Mouse (Mus musculus): ENCODE measurements around the gene Hpn.

The Hpn gene

GRCm38 (mm10) chr7:31115182-31115581, at the start of gene Hpn:
Hpn (minus strand) TSS chr7:31115290.
- no peak for DNase-seq (ENCODE audit: extremely low spot score, low read depth, low spot score)

GRCm38 (mm10) chr7:31164748-31165147, 49.7 kb upstream of the Hpn start:
- no peak for DNase-seq (ENCODE audit: extremely low spot score, low read depth, low spot score)

- no peak for DNase-seq (ENCODE audit: extremely low spot score, low read depth, low spot score)
These were observed 48.8 kb upstream of the Hpn start for GRCm38 (mm10) chr7:31163666-31164577.

GRCm38 (mm10) chr7:31162324-31162723, 47.2 kb upstream of the Hpn start:
- DNase-seq (ENCODE audit: extremely low spot score, low read depth, low spot score): no peak

DNA sequence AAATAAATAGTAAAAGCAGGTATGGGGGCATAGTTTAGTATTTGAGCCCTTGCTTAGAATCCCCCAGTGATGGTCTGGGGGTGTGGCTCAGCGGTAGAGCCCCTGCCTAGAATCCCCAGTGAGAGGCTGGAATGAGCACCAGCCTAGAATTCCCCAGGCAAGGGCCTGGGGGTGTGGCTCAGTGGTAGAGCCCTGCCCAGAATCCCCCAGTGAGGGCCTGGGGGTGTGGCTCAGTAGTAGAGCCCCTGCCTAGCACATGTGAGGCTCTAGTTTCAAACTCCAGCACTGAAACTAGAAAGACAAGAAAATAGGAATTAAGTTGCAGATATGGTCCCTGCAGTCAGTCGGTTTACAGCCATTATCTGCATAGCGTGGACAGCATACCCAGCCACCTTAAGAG, 46.7 kb upstream of the Hpn start:
- DNase-seq (ENCODE audit: extremely low spot score, low read depth, low spot score): no peak

DNA sequence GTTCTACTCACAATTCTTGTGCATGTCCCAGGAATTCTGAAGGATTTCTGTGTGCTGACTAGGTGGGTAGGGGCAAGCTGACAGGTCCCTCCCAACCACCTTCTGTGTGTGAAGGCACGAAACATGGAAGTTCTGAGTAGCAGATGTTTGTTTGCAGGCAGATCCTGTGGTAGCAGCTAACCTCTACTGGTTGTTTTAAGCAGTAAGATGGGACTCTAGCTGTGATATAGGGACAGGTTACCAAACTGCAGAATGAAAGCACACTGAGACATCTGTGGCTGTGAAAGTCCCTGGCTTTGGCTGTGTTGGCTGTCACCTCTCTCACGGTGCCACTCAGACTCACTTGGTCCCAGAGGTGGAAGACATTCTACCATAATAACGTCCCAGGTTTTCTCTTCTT, 46.2 kb upstream of the Hpn start:
- no peak for DNase-seq (ENCODE audit: extremely low spot score, low read depth, low spot score)

- DNase-seq (ENCODE audit: extremely low spot score, low read depth, low spot score): no peak
These were observed 45.7 kb upstream of the Hpn start for GRCm38 (mm10) chr7:31160763-31161162.

DNA sequence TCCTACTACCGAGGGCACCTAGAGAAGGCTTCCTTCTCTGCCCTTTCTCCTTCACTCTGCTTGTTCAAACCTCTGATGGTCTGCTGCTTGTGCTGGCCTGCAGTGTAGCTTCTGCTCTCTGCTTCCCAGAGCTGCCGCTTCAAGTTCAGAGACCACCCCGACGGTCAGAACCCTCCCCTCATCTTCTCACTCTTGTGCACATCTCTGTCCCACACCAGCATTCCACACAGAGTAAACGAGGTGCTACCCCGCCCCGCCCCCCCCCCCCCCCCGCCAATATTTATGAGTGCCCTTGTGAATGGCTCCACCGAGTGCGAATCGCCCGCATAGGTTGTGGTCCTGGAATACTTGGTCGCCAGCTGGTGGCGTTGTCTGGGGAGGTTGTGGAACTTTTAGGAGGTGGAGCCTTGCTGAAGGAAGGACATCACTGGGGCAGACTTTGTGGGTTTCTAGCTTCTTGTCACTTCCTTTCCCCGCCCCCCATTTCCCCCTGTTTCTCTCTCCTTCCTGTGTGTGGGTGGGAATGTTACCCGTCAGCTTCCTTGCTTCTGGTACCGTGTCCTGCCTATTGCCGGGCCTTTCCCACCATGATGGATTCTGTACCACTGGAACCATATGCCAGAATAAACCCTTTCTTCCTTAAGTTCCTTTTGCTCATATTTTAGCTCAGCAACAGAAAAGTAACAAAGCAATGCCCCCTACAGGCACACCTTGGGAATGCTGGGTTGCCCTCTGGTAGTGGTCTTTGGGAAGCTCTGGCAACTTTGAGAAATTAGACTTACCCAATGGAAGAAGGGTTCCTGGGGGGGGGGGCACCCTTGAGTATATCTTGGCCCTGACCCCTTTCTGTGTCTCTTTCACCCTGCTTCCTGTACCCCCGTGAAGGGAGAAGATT, 41.2 kb upstream of the Hpn start:
- DNase-seq (ENCODE audit: extremely low spot score, low read depth, low spot score): no peak

GRCm38 (mm10) chr7:31155296-31156033, 40.4 kb upstream of the Hpn start, which contains the start of gene Gramd1a:
Gramd1a (minus strand) TSS chr7:31155896.
- DNase-seq (ENCODE audit: extremely low spot score, low read depth, low spot score): no peak

GRCm38 (mm10) chr7:31153536-31154320, 38.6 kb upstream of the Hpn start:
- no peak for DNase-seq (ENCODE audit: extremely low spot score, low read depth, low spot score)

- no peak for DNase-seq (ENCODE audit: extremely low spot score, low read depth, low spot score)
These were observed 36.5 kb upstream of the Hpn start for GRCm38 (mm10) chr7:31151301-31152241.

DNA sequence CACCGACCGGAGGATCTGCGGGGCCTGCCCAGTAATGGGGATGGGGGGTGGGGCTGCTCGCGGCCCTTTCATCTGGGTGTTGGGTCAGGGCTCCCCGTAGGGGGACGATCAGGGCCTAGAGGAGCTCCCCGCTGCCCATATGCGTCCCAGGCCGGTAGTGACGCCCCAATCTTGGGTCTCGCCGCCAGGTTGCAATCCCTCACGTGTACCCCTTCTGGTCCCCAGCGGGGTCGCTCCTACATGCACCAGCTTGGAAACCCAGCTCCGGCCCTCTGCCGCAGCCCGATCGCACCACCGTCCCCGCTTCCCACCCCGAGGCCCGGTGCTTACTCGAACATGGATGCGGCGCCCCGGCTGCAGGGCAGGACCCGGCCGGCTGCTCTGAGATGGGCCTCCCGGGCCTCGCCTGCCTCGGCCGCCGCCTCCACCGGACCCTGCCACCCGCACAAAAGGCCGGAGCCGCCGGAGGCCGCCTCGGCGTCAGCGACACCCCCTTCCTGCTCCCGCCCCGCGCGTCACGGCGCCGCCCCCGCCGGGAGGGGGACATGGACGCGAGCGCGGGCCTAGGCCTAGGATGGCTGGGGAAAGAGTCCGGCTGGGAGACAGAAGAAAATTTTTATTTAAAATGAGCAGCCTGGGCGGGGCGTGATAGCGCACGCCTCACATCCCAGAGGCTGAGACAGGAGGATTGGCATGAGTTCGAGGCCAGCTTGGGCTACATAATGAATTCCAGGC, 35.6 kb upstream of the Hpn start:
- DNase-seq (ENCODE audit: extremely low spot score, low read depth, low spot score): no peak

GRCm38 (mm10) chr7:31149751-31150565, 34.9 kb upstream of the Hpn start:
- DNase-seq (ENCODE audit: extremely low spot score, low read depth, low spot score): no peak

GRCm38 (mm10) chr7:31149271-31149670, 34.2 kb upstream of the Hpn start:
- no peak for DNase-seq (ENCODE audit: extremely low spot score, low read depth, low spot score)

GRCm38 (mm10) chr7:31148756-31149155, 33.7 kb upstream of the Hpn start:
- DNase-seq (ENCODE audit: extremely low spot score, low read depth, low spot score): no peak

DNA sequence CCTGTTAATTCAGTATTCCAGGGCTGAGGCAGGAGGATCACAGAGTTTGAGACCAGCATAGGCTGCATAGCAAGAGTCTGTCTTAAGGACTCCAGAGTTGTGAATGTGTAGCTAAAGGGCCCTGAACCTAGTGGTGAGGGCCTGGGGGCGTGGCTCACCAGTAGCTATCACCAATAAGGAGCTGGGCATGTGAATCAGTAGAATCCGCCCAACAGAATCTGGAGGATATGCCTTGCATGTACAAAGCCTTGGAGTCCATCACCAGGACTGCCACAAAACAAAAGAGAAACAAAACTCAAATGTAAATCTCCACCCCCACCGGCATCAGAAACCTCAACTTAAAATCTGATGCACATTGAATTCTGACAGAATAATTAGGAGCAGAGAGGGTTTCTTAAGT, 33.0 kb upstream of the Hpn start:
- DNase-seq (ENCODE audit: extremely low spot score, low read depth, low spot score): no peak

DNA sequence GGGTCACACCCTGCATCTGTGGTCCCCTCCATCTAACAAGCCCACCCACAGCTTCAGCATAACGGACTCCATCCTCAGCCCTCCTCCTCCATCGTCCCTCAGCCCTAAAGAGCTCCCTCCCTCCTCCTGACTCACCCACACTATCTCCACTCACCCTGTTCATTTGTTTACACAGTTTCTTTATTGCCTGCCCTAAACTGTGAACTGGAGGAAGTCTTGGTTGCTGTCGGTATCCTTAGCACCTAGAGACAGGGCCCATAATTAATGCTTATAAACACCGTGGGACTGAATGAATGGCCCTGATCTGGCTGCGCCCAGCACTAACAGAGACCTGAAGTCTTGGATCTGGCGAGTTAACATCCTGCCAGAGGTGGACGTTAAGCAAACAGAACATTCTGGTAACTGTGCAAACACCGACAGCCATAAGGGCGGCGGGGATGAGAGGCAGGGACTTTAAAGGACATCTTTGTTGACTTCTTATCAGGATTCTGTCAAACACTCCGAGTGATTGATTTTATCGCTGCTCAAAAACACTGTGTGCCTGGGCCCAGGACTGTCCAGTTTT, 30.6 kb upstream of the Hpn start:
- no peak for DNase-seq (ENCODE audit: extremely low spot score, low read depth, low spot score)
